Mouse (Mus musculus): ENCODE data around the gene Wnt5a. TPM values are rescaled to one million over a fixed set of nuclear protein-coding genes. Genes with fewer than 3 reads are reported as not detected.

The Wnt5a gene
- polyA plus RNA-seq, 1 experiment from 2014 or later = 10.0 TPM

- under 1% methylated on average over 37 of the region's 41 CpGs for WGBS
- H3K4me1 ChIP-seq = peaks cover 57% of the 10 kb centered on the region
- no peaks in the 10 kb centered on the region for H3K36me3 ChIP-seq (ENCODE audit: poor library complexity, severe bottlenecking)
- ATAC-seq = no peak
- no peaks in the 10 kb centered on the region for H3K9me3 ChIP-seq (replicated peaks)
- peaks cover 80% of the 10 kb centered on the region for H3K27me3 ChIP-seq
- H3K9ac ChIP-seq = peak overlapping the region; percentile 59
- H3K4me2 ChIP-seq = peak overlapping the region; percentile 89
- H3K4me3 ChIP-seq = peak overlapping the region; percentile 58
- no peak overlapping the region for H3K27ac ChIP-seq
These were observed 6.6 kb downstream of the Wnt5a start for GRCm38 (mm10) chr14:28511029-28511651.

- no peak overlapping the region for H3K4me2 ChIP-seq
- H3K27me3 ChIP-seq = peaks cover 66% of the 10 kb centered on the region
- H3K36me3 ChIP-seq (ENCODE audit: poor library complexity, severe bottlenecking) = no peaks in the 10 kb centered on the region
- 79% methylated on average over 5 of the region's 5 CpGs for WGBS
- no peaks in the 10 kb centered on the region for H3K9me3 ChIP-seq (replicated peaks)
- no peak overlapping the region for H3K9ac ChIP-seq
- no peak for ATAC-seq
- peaks cover 51% of the 10 kb centered on the region for H3K4me1 ChIP-seq
- no peak overlapping the region for H3K27ac ChIP-seq
- no peak overlapping the region for H3K4me3 ChIP-seq
These were observed 8.4 kb downstream of the Wnt5a start for GRCm38 (mm10) chr14:28512805-28513590.

GRCm38 (mm10) chr14:28514171-28514570 lies 9.6 kb downstream of the Wnt5a start:
- no peak overlapping the region for H3K4me3 ChIP-seq
- H3K27me3 ChIP-seq = peaks cover 55% of the 10 kb centered on the region
- no peaks in the 10 kb centered on the region for H3K9me3 ChIP-seq (replicated peaks)
- H3K36me3 ChIP-seq (ENCODE audit: poor library complexity, severe bottlenecking) = no peaks in the 10 kb centered on the region
- H3K4me1 ChIP-seq = peaks cover 43% of the 10 kb centered on the region
- WGBS = 18% methylated on average over 2 of the region's 2 CpGs
- no peak overlapping the region for H3K27ac ChIP-seq
- 0 out of 2 replicates have a peak, but pooled peaks have one; percentile 28 for ATAC-seq
- no peak overlapping the region for H3K9ac ChIP-seq
- no peak overlapping the region for H3K4me2 ChIP-seq

- Histone ChIP-seq H3K27me3 (peaks cover 44% of the 10 kb centered on the region), H3K27ac (no peak overlapping the region), H3K9ac (no peak overlapping the region), H3K36me3 (ENCODE audit: poor library complexity, severe bottlenecking) (no peaks in the 10 kb centered on the region; the same call in 1 of the 2 replicates), H3K4me1 (peaks cover 32% of the 10 kb centered on the region), H3K4me3 (no peak overlapping the region), H3K4me2 (no peak overlapping the region), H3K9me3 (replicated peaks) (no peaks in the 10 kb centered on the region)
- 48% methylated on average over 6 of the region's 6 CpGs for WGBS
- ATAC-seq = no peak
These were observed 10.8 kb downstream of the Wnt5a start for GRCm38 (mm10) chr14:28515331-28515730.

- ATAC-seq = no peak
- Histone ChIP-seq H3K27me3 (peaks cover 18% of the 10 kb centered on the region), H3K4me2 (peak overlapping the region; percentile 16; the same call in 1 of the 2 replicates)
These were observed 13.3 kb downstream of the Wnt5a start for GRCm38 (mm10) chr14:28517631-28518560.

GRCm38 (mm10) chr14:28521106-28521505 lies 16.6 kb downstream of the Wnt5a start:
- no peak overlapping the region for H3K27ac ChIP-seq
- H3K4me3 ChIP-seq = no peak overlapping the region
- no peak overlapping the region for H3K9ac ChIP-seq
- H3K4me2 ChIP-seq = no peak overlapping the region
- 87% methylated on average over 1 of the region's 1 CpGs for WGBS
- peaks cover 4% of the 10 kb centered on the region; the same call in 1 of the 2 replicates for H3K27me3 ChIP-seq
- no peaks in the 10 kb centered on the region for H3K4me1 ChIP-seq
- no peak for ATAC-seq
- H3K36me3 ChIP-seq (ENCODE audit: poor library complexity, severe bottlenecking) = no peaks in the 10 kb centered on the region; the same call in 1 of the 2 replicates
- no peaks in the 10 kb centered on the region for H3K9me3 ChIP-seq (replicated peaks)

More at GRCm38 (mm10) chr14:28517631-28518560, 13.3 kb downstream of the Wnt5a start:
- WGBS = 49% methylated on average over 39 of the region's 39 CpGs
- Histone ChIP-seq H3K4me1 (peaks cover 17% of the 10 kb centered on the region), H3K9ac (no peak overlapping the region), H3K4me3 (no peak overlapping the region), H3K36me3 (ENCODE audit: poor library complexity, severe bottlenecking) (no peaks in the 10 kb centered on the region; the same call in 1 of the 2 replicates), H3K27ac (no peak overlapping the region), H3K9me3 (replicated peaks) (no peaks in the 10 kb centered on the region)

GRCm38 (mm10) chr14:28522611-28523010 lies 18.1 kb downstream of the Wnt5a start:
- H3K36me3 ChIP-seq (ENCODE audit: poor library complexity, severe bottlenecking) = no peaks in the 10 kb centered on the region; the same call in 1 of the 2 replicates
- H3K9ac ChIP-seq = no peak overlapping the region
- WGBS = 82% methylated on average over 21 of the region's 21 CpGs
- no peak overlapping the region for H3K4me2 ChIP-seq
- H3K27ac ChIP-seq = no peak overlapping the region
- no peak overlapping the region for H3K4me3 ChIP-seq
- H3K4me1 ChIP-seq = no peaks in the 10 kb centered on the region
- no peak for ATAC-seq
- no peaks in the 10 kb centered on the region for H3K27me3 ChIP-seq
- no peaks in the 10 kb centered on the region for H3K9me3 ChIP-seq (replicated peaks)

- Histone ChIP-seq H3K4me3 (no peak overlapping the region), H3K9ac (no peak overlapping the region), H3K27me3 (no peaks in the 10 kb centered on the region), H3K27ac (no peak overlapping the region), H3K4me2 (no peak overlapping the region), H3K9me3 (replicated peaks) (no peaks in the 10 kb centered on the region), H3K4me1 (no peaks in the 10 kb centered on the region), H3K36me3 (ENCODE audit: poor library complexity, severe bottlenecking) (no peaks in the 10 kb centered on the region)
- ATAC-seq = no peak
- WGBS = 43% methylated on average over 1 of the region's 1 CpGs
These were observed 21.0 kb downstream of the Wnt5a start for GRCm38 (mm10) chr14:28525566-28525965.

- H3K4me2 ChIP-seq = no peak overlapping the region
- ATAC-seq = no peak
- H3K4me3 ChIP-seq = no peak overlapping the region
- H3K27ac ChIP-seq = no peak overlapping the region
- H3K9ac ChIP-seq = no peak overlapping the region
- 67% methylated on average over 2 of the region's 2 CpGs for WGBS
- H3K36me3 ChIP-seq (ENCODE audit: poor library complexity, severe bottlenecking) = no peaks in the 10 kb centered on the region
- no peaks in the 10 kb centered on the region for H3K9me3 ChIP-seq (replicated peaks)
- H3K4me1 ChIP-seq = no peaks in the 10 kb centered on the region
- no peaks in the 10 kb centered on the region for H3K27me3 ChIP-seq
These were observed 23.7 kb downstream of the Wnt5a start for GRCm38 (mm10) chr14:28528151-28528685.

- Histone ChIP-seq H3K4me2 (no peak overlapping the region), H3K9ac (no peak overlapping the region; the same call in 1 of the 2 replicates), H3K9me3 (replicated peaks) (no peaks in the 10 kb centered on the region), H3K4me1 (no peaks in the 10 kb centered on the region), H3K4me3 (no peak overlapping the region), H3K27ac (no peak overlapping the region), H3K36me3 (ENCODE audit: poor library complexity, severe bottlenecking) (no peaks in the 10 kb centered on the region), H3K27me3 (no peaks in the 10 kb centered on the region)
- 33% methylated on average over 1 of the region's 1 CpGs for WGBS
- no peak for ATAC-seq
These were observed 27.0 kb downstream of the Wnt5a start for GRCm38 (mm10) chr14:28531531-28531930.

GRCm38 (mm10) chr14:28532943-28533342 lies 28.4 kb downstream of the Wnt5a start:
- Histone ChIP-seq H3K36me3 (ENCODE audit: poor library complexity, severe bottlenecking) (no peaks in the 10 kb centered on the region), H3K4me2 (no peak overlapping the region), H3K27ac (no peak overlapping the region), H3K9me3 (replicated peaks) (no peaks in the 10 kb centered on the region), H3K4me3 (no peak overlapping the region), H3K4me1 (no peaks in the 10 kb centered on the region), H3K27me3 (no peaks in the 10 kb centered on the region), H3K9ac (no peak overlapping the region)
- ATAC-seq = no peak
- 95% methylated on average over 11 of the region's 11 CpGs for WGBS
